Mouse (Mus musculus): Measurements from ENCODE around the gene Trip11.

GRCm38 (mm10) chr12:101807400-101807799 lies 105.7 kb downstream of the Trip11 start:
- TF ChIP-seq CTCF (IDR thresholded peaks at IDR 0.05; ENCODE audit: extremely low read depth, insufficient read depth, insufficient read length, insufficient replicate concordance) (no peak), POLR2A (IDR thresholded peaks at IDR 0.05; ENCODE audit: low read depth, low read length) (no peak)

Data from spleen, adult 2 months (tissue).